Mouse (Mus musculus) right cerebral cortex, postnatal 36 days (tissue): ENCODE data around the gene 6820408C15Rik.

Experiments
- DNase-seq, 2 experiments: peaks; one replicate each; pipeline ENCODE4 v3.0.0; 2022; ENCODE audit warnings: low spot score in 2 of 2, mixed read lengths in 1 of 2

The 6820408C15Rik gene

GRCm38 (mm10) chr2:152470973-152471372 is 55.6 kb downstream of the 6820408C15Rik start:
- peak in 1 of 2 experiments; percentile 8 for DNase-seq

- no peak for DNase-seq
Measured at GRCm38 (mm10) chr2:152472434-152472833, 57.0 kb downstream of the 6820408C15Rik start.

- no peak for DNase-seq
Measured at GRCm38 (mm10) chr2:152476763-152477162, 61.4 kb downstream of the 6820408C15Rik start, which contains the start of gene Defb20. Gene Defb20, plus strand, starts transcription at chr2:152477063.

- DNase-seq = no peak
Measured at GRCm38 (mm10) chr2:152480881-152481280, 65.5 kb downstream of the 6820408C15Rik start.

- no peak for DNase-seq
Measured at GRCm38 (mm10) chr2:152481726-152482125, 66.3 kb downstream of the 6820408C15Rik start.

GRCm38 (mm10) chr2:152487024-152487423 is 71.6 kb downstream of the 6820408C15Rik start:
- DNase-seq = no peak

GRCm38 (mm10) chr2:152490038-152490437 is 74.7 kb downstream of the 6820408C15Rik start, which contains the start of gene Defb22:
Gene Defb22, minus strand, starts transcription at chr2:152490138.
- no peak for DNase-seq

- DNase-seq = no peak
Measured at GRCm38 (mm10) chr2:152493151-152493550, 77.8 kb downstream of the 6820408C15Rik start.
